Mouse (Mus musculus) forebrain, embryonic 16.5 days (tissue): Measurements from ENCODE around the gene Car1. TPM values are rescaled to one million over a fixed set of nuclear protein-coding genes. Genes with fewer than 3 reads are reported as not detected.
"Not testable (repeated sequence)": the region's sequence is repeated elsewhere in the genome, so short reads cannot be mapped to it uniquely, and the experiment has no call there.

Experiments used
- ATAC-seq: fragments of 200-750 bp; cut with Nextera tagmentation; 2 replicates; pipeline ENCODE4 v1.8.0; 2017; ENCODE audit warnings: mild to moderate bottlenecking, moderate library complexity
- H3K27ac ChIP-seq: fragments of 300-500 bp; sonication (generic); 2 replicates; pipeline ENCODE4 v1.5.1; 2014; ENCODE audit warnings: low read length, control low read depth
- H3K27me3 ChIP-seq: fragments of 300-500 bp; sonication (generic); replicated peaks from 2 replicates; pipeline ENCODE4 v1.6.1; 2014; ENCODE audit warnings: low read length; ENCODE audit not compliant: control insufficient read depth, insufficient read depth
- H3K36me3 ChIP-seq: fragments of 300-500 bp; sonication (generic); 2 replicates; pipeline ENCODE4 v1.6.1; 2014; ENCODE audit not compliant: control insufficient read depth, insufficient read depth
- H3K4me1 ChIP-seq: fragments of 300-500 bp; sonication (generic); replicated peaks from 2 replicates; pipeline ENCODE4 v1.6.1; 2014; ENCODE audit warnings: low read length; ENCODE audit not compliant: control insufficient read depth, insufficient read depth
- H3K4me2 ChIP-seq: fragments of 300-500 bp; sonication (generic); 2 replicates; pipeline ENCODE4 v1.6.1; 2014; ENCODE audit warnings: mild to moderate bottlenecking, low read length, control low read depth
- H3K4me3 ChIP-seq: fragments of 300-500 bp; sonication (generic); replicated peaks from 2 replicates; pipeline ENCODE4 v1.5.1; 2014; ENCODE audit warnings: mild to moderate bottlenecking, low read length, control low read depth
- H3K9ac ChIP-seq: fragments of 300-500 bp; sonication (generic); replicated peaks from 2 replicates; pipeline ENCODE4 v1.6.1; 2014; ENCODE audit warnings: low read depth, low read length, control low read depth
- H3K9me3 ChIP-seq: fragments of 300-500 bp; sonication (generic); 2 replicates; pipeline ENCODE4 v1.6.1; 2016; ENCODE audit warnings: low read length; ENCODE audit not compliant: control insufficient read depth
- WGBS: fragments of 180-500 bp; shearing (Covaris S2); extraction: QIAGEN DNeasy Blood & Tissue Kit; methylation state at CpG from one replicate; pipeline ENCODE4 v1.1.7; 2014; 5-methylcytosine and 5-hydroxymethylcytosine counted together
- polyA plus RNA-seq: library from polyadenylated mRNA; unstranded; fragments of >200 nt; fragmentation: Nextera tagmentation; extraction: Ambion mirVana; gene quantifications from 2 replicates; pipeline ENCODE4 v1.2.1, GENCODE M21; 2015

Gene Car1
- polyA plus RNA-seq, 1 experiment from 2014 or later, result not detected

GRCm38 (mm10) chr3:14764755-14765566 is 43.2 kb downstream of the Car1 start:
- no peak for ATAC-seq

GRCm38 (mm10) chr3:14755716-14756115 is 52.5 kb downstream of the Car1 start:
- no peaks in the 10 kb centered on the region for H3K36me3 ChIP-seq
- H3K27ac ChIP-seq, result no peak overlapping the region
- H3K9ac ChIP-seq, result no peak overlapping the region
- no peaks in the 10 kb centered on the region for H3K4me1 ChIP-seq
- no peak for ATAC-seq
- H3K4me3 ChIP-seq, result no peak overlapping the region
- H3K9me3 ChIP-seq, result no peaks in the 10 kb centered on the region
- no peaks in the 10 kb centered on the region for H3K27me3 ChIP-seq
- no peak overlapping the region for H3K4me2 ChIP-seq
- 97% methylated on average over 1 of the region's 1 CpGs for WGBS

More at GRCm38 (mm10) chr3:14764755-14765566, 43.2 kb downstream of the Car1 start:
- H3K4me2 ChIP-seq, result no peak overlapping the region
- no peaks in the 10 kb centered on the region for H3K4me1 ChIP-seq
- no peak overlapping the region for H3K4me3 ChIP-seq
- H3K27me3 ChIP-seq, result no peaks in the 10 kb centered on the region
- H3K9ac ChIP-seq, result no peak overlapping the region
- H3K9me3 ChIP-seq, result no peaks in the 10 kb centered on the region
- no peaks in the 10 kb centered on the region for H3K36me3 ChIP-seq
- H3K27ac ChIP-seq, result no peak overlapping the region
- WGBS, result 64% methylated on average over 2 of the region's 2 CpGs

- H3K36me3 ChIP-seq, result no peaks in the 10 kb centered on the region
- no peak overlapping the region for H3K4me3 ChIP-seq
- no peaks in the 10 kb centered on the region for H3K9me3 ChIP-seq
- no peak overlapping the region for H3K4me2 ChIP-seq
- H3K27ac ChIP-seq, result no peak overlapping the region
- H3K9ac ChIP-seq, result no peak overlapping the region
- no peaks in the 10 kb centered on the region for H3K4me1 ChIP-seq
- 89% methylated on average over 3 of the region's 3 CpGs for WGBS
- H3K27me3 ChIP-seq, result no peaks in the 10 kb centered on the region
- no peak for ATAC-seq
Measured at GRCm38 (mm10) chr3:14746041-14746440, 62.1 kb downstream of the Car1 start.

GRCm38 (mm10) chr3:14738261-14738660 is 69.9 kb downstream of the Car1 start:
- WGBS, result 98% methylated on average over 2 of the region's 2 CpGs
- no peak overlapping the region for H3K4me3 ChIP-seq
- no peak overlapping the region for H3K4me2 ChIP-seq
- no peaks in the 10 kb centered on the region for H3K9me3 ChIP-seq
- H3K27ac ChIP-seq, result no peak overlapping the region
- no peaks in the 10 kb centered on the region for H3K27me3 ChIP-seq
- H3K4me1 ChIP-seq, result no peaks in the 10 kb centered on the region
- no peak overlapping the region for H3K9ac ChIP-seq
- no peak for ATAC-seq
- no peaks in the 10 kb centered on the region for H3K36me3 ChIP-seq

- H3K9me3 ChIP-seq, H3K27me3 ChIP-seq, H3K4me2 ChIP-seq, H3K27ac ChIP-seq, H3K9ac ChIP-seq, ATAC-seq, H3K36me3 ChIP-seq, H3K4me3 ChIP-seq, H3K4me1 ChIP-seq: not testable (repeated sequence)
- 92% methylated on average over 1 of the region's 1 CpGs for WGBS
Measured at GRCm38 (mm10) chr3:14727496-14727895, 80.7 kb downstream of the Car1 start.

GRCm38 (mm10) chr3:14725462-14725861 is 82.7 kb downstream of the Car1 start:
- not testable (repeated sequence) for H3K27ac ChIP-seq, H3K9ac ChIP-seq, H3K4me1 ChIP-seq, H3K36me3 ChIP-seq, H3K4me2 ChIP-seq, H3K9me3 ChIP-seq, H3K27me3 ChIP-seq, ATAC-seq, H3K4me3 ChIP-seq

Other genes starting within 250 kb of the Car1 start
- 369 and 374 TPM in 2 replicates for gene 1810022K09Rik, start 197.1 kb downstream of the Car1 start, polyA plus RNA-seq
- 0.96 and 1.4 TPM in 2 replicates for gene Car13, start 166.6 kb downstream of the Car1 start, polyA plus RNA-seq
- 1.2 and 2.2 TPM in 2 replicates for gene Car3, start 55.1 kb upstream of the Car1 start, polyA plus RNA-seq
- gene Car2, start 77.9 kb upstream of the Car1 start, polyA plus RNA-seq, result 20.3 and 24.8 TPM in 2 replicates